ENCODE assay signal across 16 mouse cellular contexts in the genomic region with DNA sequence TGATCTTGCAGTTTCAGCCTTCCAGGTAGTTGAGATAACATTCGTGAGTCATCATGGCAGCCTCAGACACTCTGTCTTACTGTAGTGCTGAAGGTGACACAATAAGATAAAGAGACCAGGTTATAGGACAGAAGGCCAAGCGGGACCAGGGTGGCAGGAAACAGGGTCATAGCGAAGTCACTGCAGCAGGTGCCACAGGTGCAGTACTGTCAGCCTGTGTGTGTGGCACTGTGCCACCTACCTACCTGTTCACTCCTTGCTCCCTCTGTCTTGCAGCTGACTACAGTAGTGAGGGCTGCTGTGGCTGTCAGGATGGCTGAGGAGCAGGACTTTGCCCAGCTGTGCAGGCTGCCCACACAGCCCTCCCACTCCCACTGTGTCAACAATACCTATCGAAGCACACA. TPM values are rescaled to one million over a fixed set of nuclear protein-coding genes. Genes with fewer than 3 reads are reported as not detected.
DNase-seq lines count a peak whose midpoint lies in the region; ATAC-seq and TF ChIP-seq lines count a peak whose summit lies in the region.
"Had no signal": no experiment of that assay in that cellular context is flagged by ENCODE, and none has a peak within 500 bp of the region (broad histone marks: within the 10 kb centered on the region; RNA-seq: fewer than 3 reads in every experiment).

No protein-coding gene starts in this region.

- no peak for TF ChIP-seq CTCF in MEL (IDR thresholded peaks at IDR 0.05 in 2 of 3, conservative IDR thresholded peaks at IDR 0.05 in 1 of 3; ENCODE audit: control insufficient read depth in 1 of 3, insufficient read depth in 1 of 3, low read depth in 2 of 3, low read length in 3 of 3, poor library complexity in 1 of 3, severe bottlenecking in 1 of 3)

- no peak for ATAC-seq in forebrain, embryonic 13.5 days
- no peak for ATAC-seq in forebrain, embryonic 14.5 days
- ATAC-seq in megakaryocyte-erythroid progenitor cell, adult 5-6 weeks (replicated peaks; ENCODE audit: low FRiP score, low TSS enrichment, poor library complexity, severe bottlenecking) = peak; percentile 29; the same call in 1 of the 2 replicates
- no peak for ATAC-seq in midbrain, embryonic 16.5 days
- ATAC-seq: forebrain, postnatal 0 days had no signal

- H3K4me1 ChIP-seq in forebrain, embryonic 13.5 days = peaks cover 22% of the 10 kb centered on the region
- peaks cover 5% of the 10 kb centered on the region; the same call in 1 of the 2 replicates for H3K4me1 ChIP-seq in forebrain, embryonic 14.5 days (ENCODE audit: control insufficient read depth, insufficient read depth, low read length)
- peaks cover 24 to 28% of the 10 kb centered on the region in 2 experiments for H3K4me1 ChIP-seq in MEL (ENCODE audit: control insufficient read depth in 1 of 2, insufficient read depth in 2 of 2, low read length in 2 of 2)
- peaks cover 25% of the 10 kb centered on the region for H3K4me1 ChIP-seq in midbrain, embryonic 16.5 days (ENCODE audit: control insufficient read depth, insufficient read depth, low read length)

- DNase-seq in forebrain, embryonic 14.5 days (ENCODE audit: low spot score) = no peak
- peak; percentile 73 for DNase-seq in MEL (ENCODE audit: low read depth, low spot score)
- DNase-seq in kidney, postnatal 4 days = peak; percentile 17 to 59
- no peak for DNase-seq in lung, adult 18-20 months
- no peak for DNase-seq in frontal cortex, postnatal 36 days (ENCODE audit: low spot score in 2 of 2)
- DNase-seq: forebrain, postnatal 0 days; gastrocnemius, postnatal 14 days; lung, postnatal 36 days; thymus, adult 2 months had no signal

- H3K27ac ChIP-seq in forebrain, embryonic 13.5 days = no peak overlapping the region
- no peak overlapping the region for H3K27ac ChIP-seq in forebrain, embryonic 14.5 days (ENCODE audit: low read depth, low read length)
- H3K27ac ChIP-seq in MEL (ENCODE audit: control insufficient read depth, low read depth, low read length) = no peak overlapping the region; the same call in 1 of the 2 replicates
- H3K27ac ChIP-seq in midbrain, embryonic 16.5 days (ENCODE audit: low read length) = no peak overlapping the region
- H3K27ac ChIP-seq: hindbrain, embryonic 12.5 days; layer of hippocampus, adult 2 months had no signal

- H3K4me3 ChIP-seq in forebrain, embryonic 13.5 days = no peak overlapping the region
- H3K4me3 ChIP-seq in forebrain, embryonic 14.5 days (ENCODE audit: low read depth, low read length) = no peak overlapping the region
- H3K4me3 ChIP-seq in MEL (ENCODE audit: control insufficient read depth in 1 of 2, insufficient read depth in 1 of 2, low read depth in 2 of 2, low read length in 2 of 2) = no peak overlapping the region
- H3K4me3 ChIP-seq in midbrain, embryonic 16.5 days (ENCODE audit: low read depth, low read length) = no peak overlapping the region
- H3K4me3 ChIP-seq: hindbrain, embryonic 12.5 days; layer of hippocampus, adult 2 months had no signal

- H3K36me3 ChIP-seq in forebrain, embryonic 13.5 days (ENCODE audit: poor library complexity, severe bottlenecking) = peaks cover 35% of the 10 kb centered on the region
- peaks cover 32% of the 10 kb centered on the region for H3K36me3 ChIP-seq in forebrain, embryonic 14.5 days (ENCODE audit: control insufficient read depth, insufficient read depth, low read length)
- peaks cover 34 to 44% of the 10 kb centered on the region in 2 experiments for H3K36me3 ChIP-seq in MEL (ENCODE audit: control insufficient read depth in 1 of 2, insufficient read depth in 2 of 2, low read length in 2 of 2)
- peaks cover 13% of the 10 kb centered on the region for H3K36me3 ChIP-seq in midbrain, embryonic 16.5 days (ENCODE audit: control insufficient read depth, insufficient read depth, low read length)

- 95% methylated on average over 4 of the region's 4 CpGs for WGBS in forebrain, embryonic 13.5 days
- 92% methylated on average over 4 of the region's 4 CpGs for WGBS in forebrain, embryonic 14.5 days
- 89% methylated on average over 4 of the region's 4 CpGs for WGBS in midbrain, embryonic 16.5 days

- peaks cover 36% of the 10 kb centered on the region for H3K79me2 ChIP-seq in MEL (ENCODE audit: control insufficient read depth, insufficient read depth, low read length, poor library complexity)

- no peak for TF ChIP-seq RAD21 in MEL (IDR thresholded peaks at IDR 0.05; ENCODE audit: low read depth, low read length)

- no peak overlapping the region for H3K4me2 ChIP-seq in forebrain, embryonic 13.5 days
- no peak overlapping the region for H3K4me2 ChIP-seq in forebrain, embryonic 14.5 days (ENCODE audit: low read length)
- H3K4me2 ChIP-seq in midbrain, embryonic 16.5 days (ENCODE audit: low read length) = no peak overlapping the region
- H3K4me2 ChIP-seq: hindbrain, embryonic 12.5 days had no signal

- H3K9me3 ChIP-seq in forebrain, embryonic 13.5 days (replicated peaks) = no peaks in the 10 kb centered on the region
- no peaks in the 10 kb centered on the region for H3K9me3 ChIP-seq in forebrain, embryonic 14.5 days (replicated peaks; ENCODE audit: control insufficient read depth, low read length)
- no peaks in the 10 kb centered on the region for H3K9me3 ChIP-seq in MEL (replicated peaks; ENCODE audit: insufficient read depth, low read length)
- no peaks in the 10 kb centered on the region for H3K9me3 ChIP-seq in midbrain, embryonic 16.5 days (replicated peaks; ENCODE audit: control insufficient read depth, low read length, poor library complexity, severe bottlenecking)
- H3K9me3 ChIP-seq: hindbrain, embryonic 12.5 days had no signal

- no peak for TF ChIP-seq POLR2A in MEL (IDR thresholded peaks at IDR 0.05; ENCODE audit: control insufficient read depth in 1 of 2, insufficient read depth in 1 of 2, low read depth in 1 of 2, low read length in 2 of 2, poor library complexity in 1 of 2)

- H3K9ac ChIP-seq in forebrain, embryonic 13.5 days = peak overlapping the region; percentile 40; the same call in 1 of the 2 replicates
- no peak overlapping the region for H3K9ac ChIP-seq in forebrain, embryonic 14.5 days (ENCODE audit: low read length)
- H3K9ac ChIP-seq in MEL (ENCODE audit: control insufficient read depth, low read depth, low read length, poor library complexity, severe bottlenecking) = no peak overlapping the region
- H3K9ac ChIP-seq in midbrain, embryonic 16.5 days (ENCODE audit: low read depth, low read length) = no peak overlapping the region
- H3K9ac ChIP-seq: forebrain, postnatal 0 days; hindbrain, embryonic 12.5 days had no signal

- H3K27me3 ChIP-seq in forebrain, embryonic 13.5 days = no peaks in the 10 kb centered on the region
- no peaks in the 10 kb centered on the region for H3K27me3 ChIP-seq in forebrain, embryonic 14.5 days (replicated peaks; ENCODE audit: control insufficient read depth, insufficient read depth, low read length)
- H3K27me3 ChIP-seq in MEL (ENCODE audit: control insufficient read depth in 1 of 2, insufficient read depth in 2 of 2, low read length in 2 of 2) = no peaks in the 10 kb centered on the region
- H3K27me3 ChIP-seq in midbrain, embryonic 16.5 days (ENCODE audit: control insufficient read depth, insufficient read depth, low read depth, low read length) = no peaks in the 10 kb centered on the region
- H3K27me3 ChIP-seq: CH12.LX; hindbrain, embryonic 12.5 days had no signal

- TF ChIP-seq EP300 in MEL (IDR thresholded peaks at IDR 0.05; ENCODE audit: low read depth in 1 of 2, low read length in 2 of 2) = peak; percentile 78 to 85

TF ChIP-seq in MEL, 35 proteins besides CTCF, POLR2A, EP300 and RAD21 (continues in another document):
- TF ChIP-seq MYB (IDR thresholded peaks at IDR 0.05; ENCODE audit: low read depth, low read length) (0 out of 2 replicates have a peak, but pooled peaks have one; percentile 34), SIN3A (IDR thresholded peaks at IDR 0.05; ENCODE audit: low read length) (peak; percentile 46), MXI1 (IDR thresholded peaks at IDR 0.05; ENCODE audit: low read depth, low read length) (no peak), MEF2A (IDR thresholded peaks at IDR 0.05; ENCODE audit: extremely low read depth, insufficient replicate concordance, low read depth, low read length, poor library complexity, severe bottlenecking) (0 out of 2 replicates have a peak, but pooled peaks have one; percentile 34), POLR2AphosphoS2 (IDR thresholded peaks at IDR 0.05; ENCODE audit: low read length) (no peak)

RNA-seq across cellular contexts. Expression of a gene that starts 4.7 kb away (rescaled TPM):
- polyA plus RNA-seq in forebrain, embryonic 13.5 days (2015; fragmentation: Nextera tagmentation; extraction: Ambion mirVana) = 53.4 and 55.6 TPM in 2 replicates
- polyA plus RNA-seq in forebrain, embryonic 14.5 days (2014; fragmentation: Nextera tagmentation; extraction: Ambion mirVana) = 68.2 and 71.9 TPM in 2 replicates
- total RNA-seq in MEL (2012; rRNA removed) = 93.6 and 97.0 TPM in 2 replicates
- polyA plus RNA-seq in MEL (2012; ENCODE audit: insufficient read depth in 1 of 2, insufficient read length in 2 of 2, low read depth in 1 of 2, low replicate concordance in 2 of 2, missing spikeins in 1 of 2) = 100 to 1,000 TPM in 1 of 2 experiments, 10 to 100 TPM in 1; 82.4 to 191 TPM
- 34.5 and 35.6 TPM in 2 replicates for total RNA-seq in megakaryocyte-erythroid progenitor cell, adult 5-6 weeks (2014; fragmentation: Nextera tagmentation)
- total RNA-seq in megakaryocyte-erythroid progenitor cell, adult 5-6 weeks (2017) = 26.6 and 65.5 TPM in 2 replicates
- 86.0 and 89.4 TPM in 2 replicates for polyA plus RNA-seq in midbrain, embryonic 16.5 days (2015; fragmentation: Nextera tagmentation; extraction: Ambion mirVana)
- total RNA-seq: CH12.LX had no signal

RNA-seq across cellular contexts. Expression of a gene that starts 31.4 kb away (rescaled TPM):
- polyA plus RNA-seq in forebrain, embryonic 13.5 days (2015; fragmentation: Nextera tagmentation; extraction: Ambion mirVana) = 42.0 and 45.2 TPM in 2 replicates
- 23.4 and 31.8 TPM in 2 replicates for polyA plus RNA-seq in forebrain, embryonic 14.5 days (2014; fragmentation: Nextera tagmentation; extraction: Ambion mirVana)
- total RNA-seq in MEL (2012; rRNA removed) = 25.9 and 27.6 TPM in 2 replicates
- 10 to 100 TPM in 1 of 2 experiments, not detected in 1; 62.0 TPM for polyA plus RNA-seq in MEL (2012; ENCODE audit: insufficient read depth in 1 of 2, insufficient read length in 2 of 2, low read depth in 1 of 2, low replicate concordance in 2 of 2, missing spikeins in 1 of 2)
- total RNA-seq in megakaryocyte-erythroid progenitor cell, adult 5-6 weeks (2014; fragmentation: Nextera tagmentation) = 81.6 and 102 TPM in 2 replicates
- total RNA-seq in megakaryocyte-erythroid progenitor cell, adult 5-6 weeks (2017) = 21.5 and 22.6 TPM in 2 replicates
- polyA plus RNA-seq in midbrain, embryonic 16.5 days (2015; fragmentation: Nextera tagmentation; extraction: Ambion mirVana) = 47.5 and 47.9 TPM in 2 replicates

RNA-seq across cellular contexts. Expression of a gene that starts 33.0 kb away (rescaled TPM):
- polyA plus RNA-seq in forebrain, embryonic 13.5 days (2015; fragmentation: Nextera tagmentation; extraction: Ambion mirVana) = 0.76 and 1.1 TPM in 2 replicates
- 0.89 and 1.1 TPM in 2 replicates for polyA plus RNA-seq in forebrain, embryonic 14.5 days (2014; fragmentation: Nextera tagmentation; extraction: Ambion mirVana)
- 0.62 TPM in 2 replicates for total RNA-seq in MEL (2012; rRNA removed)
- 1 to 10 TPM in 1 of 2 experiments, not detected in 1; 1.2 TPM for polyA plus RNA-seq in MEL (2012; ENCODE audit: insufficient read depth in 1 of 2, insufficient read length in 2 of 2, low read depth in 1 of 2, low replicate concordance in 2 of 2, missing spikeins in 1 of 2)
- total RNA-seq in megakaryocyte-erythroid progenitor cell, adult 5-6 weeks (2014; fragmentation: Nextera tagmentation) = not detected in 2 replicates
- total RNA-seq in megakaryocyte-erythroid progenitor cell, adult 5-6 weeks (2017) = not detected in 2 replicates
- 0.88 and 1.2 TPM in 2 replicates for polyA plus RNA-seq in midbrain, embryonic 16.5 days (2015; fragmentation: Nextera tagmentation; extraction: Ambion mirVana)
- total RNA-seq: CH12.LX; neutrophil, adult 5-6 weeks had no signal

Comparison
In these comparisons a context has a peak if more than half of its experiments do, and no peak if none do; other contexts are left out.
1. DNase-seq: peak in MEL (single experiment) and kidney, postnatal 4 days (2 of 2); none in forebrain, embryonic 14.5 days (single experiment), lung, adult 18-20 months (0 of 2) and frontal cortex, postnatal 36 days (0 of 2).